Mouse (Mus musculus) adrenal gland, adult 18-20 months (tissue): ENCODE data around the gene Kif26b. TPM values are rescaled to one million over a fixed set of nuclear protein-coding genes. Genes with fewer than 3 reads are reported as not detected.
A peak's percentile ranks its signal among the peaks of the same experiment; 100 is the strongest.

Experiments
- DNase-seq, 2 experiments: peaks; one replicate each; pipeline ENCODE4 v3.0.0; 2021 to 2022; ENCODE audit warnings: low spot score in 2 of 2
- total RNA-seq, 2 experiments: library from RNA; stranded (reverse); gene quantifications; 1 replicate in 1 of 2; 2 replicates in 1 of 2; pipeline ENCODE4 v1.2.3; 2021

Gene Kif26b
- total RNA-seq, 2 experiments from 2014 or later: 2.7 to 4.4 TPM

- no peak for DNase-seq
Observed at GRCm38 (mm10) chr1:178585366-178586020, 56.6 kb downstream of the Kif26b start.

GRCm38 (mm10) chr1:178590229-178591171, 61.6 kb downstream of the Kif26b start:
- DNase-seq: no peak

GRCm38 (mm10) chr1:178597113-178597512, 68.2 kb downstream of the Kif26b start:
- no peak for DNase-seq

- DNase-seq: no peak
Observed at GRCm38 (mm10) chr1:178597757-178598156, 68.8 kb downstream of the Kif26b start.

GRCm38 (mm10) chr1:178600851-178601569, 72.1 kb downstream of the Kif26b start:
- DNase-seq: peak in 1 of 2 experiments; percentile 7

- no peak for DNase-seq
Observed at GRCm38 (mm10) chr1:178609151-178609775, 80.3 kb downstream of the Kif26b start.

GRCm38 (mm10) chr1:178611512-178611911, 82.6 kb downstream of the Kif26b start:
- no peak for DNase-seq

- no peak for DNase-seq
Observed at GRCm38 (mm10) chr1:178621301-178621700, 92.4 kb downstream of the Kif26b start.

GRCm38 (mm10) chr1:178623889-178624288, 95.0 kb downstream of the Kif26b start:
- no peak for DNase-seq

- DNase-seq: no peak
Observed at GRCm38 (mm10) chr1:178626961-178627381, 98.0 kb downstream of the Kif26b start.

GRCm38 (mm10) chr1:178630042-178630441, 101.1 kb downstream of the Kif26b start:
- DNase-seq: no peak

GRCm38 (mm10) chr1:178631863-178632262, 102.9 kb downstream of the Kif26b start:
- no peak for DNase-seq

GRCm38 (mm10) chr1:178634359-178635085, 105.6 kb downstream of the Kif26b start:
- no peak for DNase-seq

- no peak for DNase-seq
Observed at GRCm38 (mm10) chr1:178635470-178635869, 106.5 kb downstream of the Kif26b start.

- no peak for DNase-seq
Observed at GRCm38 (mm10) chr1:178637293-178637692, 108.4 kb downstream of the Kif26b start.

- DNase-seq: no peak
Observed at GRCm38 (mm10) chr1:178639951-178640350, 111.0 kb downstream of the Kif26b start.

- peak; percentile 31 to 69 for DNase-seq
Observed at GRCm38 (mm10) chr1:178640719-178641455, 112.0 kb downstream of the Kif26b start.

GRCm38 (mm10) chr1:178641788-178642187, 112.9 kb downstream of the Kif26b start:
- no peak for DNase-seq

- no peak for DNase-seq
Observed at GRCm38 (mm10) chr1:178644954-178645353, 116.0 kb downstream of the Kif26b start.

GRCm38 (mm10) chr1:178646589-178646988, 117.7 kb downstream of the Kif26b start:
- no peak for DNase-seq
